Mouse (Mus musculus) frontal cortex, adult (tissue): Measurements from ENCODE around the gene Gipc3.

Experiments
- ATAC-seq: cut with Nextera tagmentation; 2 replicates; pipeline ENCODE4 v1.9.2; 2017; ENCODE audit warnings: mild to moderate bottlenecking, moderate library complexity, mixed read lengths; ENCODE audit not compliant: low TSS enrichment

Gipc3 gene

GRCm38 (mm10) chr10:81367207-81367495 lies 24.1 kb upstream of the Gipc3 start:
- no peak for ATAC-seq

GRCm38 (mm10) chr10:81366477-81367206 lies 23.6 kb upstream of the Gipc3 start:
- no peak for ATAC-seq

- ATAC-seq = 0 out of 2 replicates have a peak, but pooled peaks have one; percentile 7
Observed at GRCm38 (mm10) chr10:81365672-81366476, 22.8 kb upstream of the Gipc3 start, which contains the start of gene 4930404N11Rik. TSS of gene 4930404N11Rik (minus strand) at chr10:81365816.

GRCm38 (mm10) chr10:81365073-81365472 lies 22.0 kb upstream of the Gipc3 start:
- peak; percentile 56 for ATAC-seq

GRCm38 (mm10) chr10:81364666-81365065 lies 21.6 kb upstream of the Gipc3 start:
- no peak; the same call in 1 of the 2 replicates for ATAC-seq

GRCm38 (mm10) chr10:81363436-81364346 lies 20.6 kb upstream of the Gipc3 start:
- 0 out of 2 replicates have a peak, but pooled peaks have one; percentile 14 for ATAC-seq

GRCm38 (mm10) chr10:81362336-81362949 lies 19.4 kb upstream of the Gipc3 start:
- ATAC-seq = no peak

- no peak for ATAC-seq
Observed at GRCm38 (mm10) chr10:81360721-81361120, 17.7 kb upstream of the Gipc3 start.

- no peak for ATAC-seq
Observed at GRCm38 (mm10) chr10:81358841-81359240, 15.8 kb upstream of the Gipc3 start.

GRCm38 (mm10) chr10:81358209-81358608 lies 15.1 kb upstream of the Gipc3 start:
- no peak for ATAC-seq

GRCm38 (mm10) chr10:81356991-81357844 lies 14.2 kb upstream of the Gipc3 start, which contains the start of gene Mfsd12:
TSS of gene Mfsd12 (plus strand) at chr10:81357491.
- ATAC-seq = peak; percentile 91

GRCm38 (mm10) chr10:81356352-81356990 lies 13.4 kb upstream of the Gipc3 start:
- ATAC-seq = no peak

- ATAC-seq = no peak
Observed at GRCm38 (mm10) chr10:81355533-81355932, 12.5 kb upstream of the Gipc3 start.

GRCm38 (mm10) chr10:81354738-81355477 lies 11.8 kb upstream of the Gipc3 start:
- no peak for ATAC-seq

GRCm38 (mm10) chr10:81351678-81352291 lies 8.7 kb upstream of the Gipc3 start:
- ATAC-seq = no peak

- ATAC-seq = peak; percentile 96
Observed at GRCm38 (mm10) chr10:81350351-81351063, 7.4 kb upstream of the Gipc3 start, which contains the start of gene Hmg20b. TSS of gene Hmg20b (minus strand) at chr10:81350480.

- ATAC-seq = no peak
Observed at GRCm38 (mm10) chr10:81349961-81350350, 6.9 kb upstream of the Gipc3 start.

GRCm38 (mm10) chr10:81349146-81349545 lies 6.1 kb upstream of the Gipc3 start:
- ATAC-seq = no peak
